Mouse (Mus musculus) forebrain, embryonic 11.5 days (tissue): ENCODE results near the gene Wdr77. TPM values are rescaled to one million over a fixed set of nuclear protein-coding genes. Genes with fewer than 3 reads are reported as not detected.
"Not testable (repeated sequence)": the region's sequence is repeated elsewhere in the genome, so short reads cannot be mapped to it uniquely, and the experiment has no call there.

ENCODE experiments used
- ATAC-seq: fragments of 200-750 bp; cut with Nextera tagmentation; replicated peaks from 2 replicates; pipeline ENCODE4 v1.8.0; 2017; ENCODE audit warnings: moderate TSS enrichment; ENCODE audit not compliant: low FRiP score
- DNase-seq: peaks from one replicate; pipeline ENCODE4 v3.0.0-alpha.2; 2017; ENCODE audit warnings: low spot score
- H3K27ac ChIP-seq: fragments of 300-500 bp; sonication (generic); 2 replicates; pipeline ENCODE4 v1.5.1; 2014; ENCODE audit warnings: low read depth, low read length
- H3K27me3 ChIP-seq: fragments of 300-500 bp; sonication (generic); 2 replicates; pipeline ENCODE4 v1.6.1; 2014; ENCODE audit warnings: mild to moderate bottlenecking, low read length, mixed read lengths; ENCODE audit not compliant: control insufficient read depth, insufficient read depth
- H3K36me3 ChIP-seq: fragments of 300-500 bp; sonication (generic); 2 replicates; pipeline ENCODE4 v1.6.1; 2014; ENCODE audit warnings: mild to moderate bottlenecking, low read length, moderate library complexity, mixed read lengths; ENCODE audit not compliant: control insufficient read depth, insufficient read depth
- H3K4me1 ChIP-seq: fragments of 300-500 bp; sonication (generic); replicated peaks from 2 replicates; pipeline ENCODE4 v1.6.1; 2014; ENCODE audit warnings: low read length, mixed read lengths; ENCODE audit not compliant: control insufficient read depth, insufficient read depth
- H3K4me2 ChIP-seq: fragments of 300-500 bp; sonication (generic); 2 replicates; pipeline ENCODE4 v1.6.1; 2014; ENCODE audit warnings: low read depth, mild to moderate bottlenecking, low read length, moderate library complexity, mixed read lengths; ENCODE audit not compliant: severe bottlenecking
- H3K4me3 ChIP-seq: fragments of 300-500 bp; sonication (generic); 2 replicates; pipeline ENCODE4 v1.5.1; 2014; ENCODE audit warnings: low read depth, low read length
- H3K9ac ChIP-seq: fragments of 300-500 bp; sonication (generic); 2 replicates; pipeline ENCODE4 v1.6.1; 2014; ENCODE audit warnings: low read length
- H3K9me3 ChIP-seq: fragments of 300-500 bp; sonication (generic); 2 replicates; pipeline ENCODE4 v1.6.1; 2016; ENCODE audit warnings: low read length, mixed read lengths; ENCODE audit not compliant: control insufficient read depth
- WGBS: fragments of 180-500 bp; shearing (Covaris S2); extraction: QIAGEN DNeasy Blood & Tissue Kit; methylation state at CpG from one replicate; pipeline ENCODE4 v1.1.7; 2014; 5-methylcytosine and 5-hydroxymethylcytosine counted together
- polyA plus RNA-seq: library from polyadenylated mRNA; unstranded; fragments of >200 nt; fragmentation: Nextera tagmentation; extraction: Ambion mirVana; gene quantifications from 2 replicates; pipeline ENCODE4 v1.2.1, GENCODE M21; 2014

The Wdr77 gene
- 148 and 173 TPM in 2 replicates for polyA plus RNA-seq

- Histone ChIP-seq H3K9ac (peak within 1 kb of the TSS; percentile 94), H3K36me3 (no peaks in the 10 kb centered on the region; the same call in 1 of the 2 replicates), H3K9me3 (no peaks in the 10 kb centered on the region), H3K4me1 (peaks cover 7% of the 10 kb centered on the region), H3K4me3 (peak within 1 kb of the TSS; percentile 88), H3K27me3 (no peaks in the 10 kb centered on the region), H3K4me2 (peak within 1 kb of the TSS; percentile 73), H3K27ac (peak within 1 kb of the TSS; percentile 62; the same call in 1 of the 2 replicates)
- peak; percentile 98 for DNase-seq
- WGBS, result under 1% methylated on average over 52 of the region's 52 CpGs
- peak; percentile 98 for ATAC-seq
Measured at GRCm38 (mm10) chr3:105958974-105959580, at the start of gene Wdr77. Wdr77 (plus strand) TSS chr3:105959369.

GRCm38 (mm10) chr3:105910519-105911190, 48.5 kb upstream of the Wdr77 start:
- H3K9me3 ChIP-seq, result no peaks in the 10 kb centered on the region
- H3K27me3 ChIP-seq, result no peaks in the 10 kb centered on the region
- no peaks in the 10 kb centered on the region for H3K36me3 ChIP-seq
- no peak overlapping the region for H3K4me3 ChIP-seq
- 85% methylated on average over 11 of the region's 11 CpGs for WGBS
- DNase-seq (no peak), ATAC-seq (no peak)
- no peak overlapping the region for H3K9ac ChIP-seq
- no peak overlapping the region for H3K4me2 ChIP-seq
- H3K4me1 ChIP-seq, result no peaks in the 10 kb centered on the region
- H3K27ac ChIP-seq, result no peak overlapping the region

GRCm38 (mm10) chr3:105912097-105912880, 46.9 kb upstream of the Wdr77 start:
- Histone ChIP-seq H3K36me3 (no peaks in the 10 kb centered on the region), H3K27me3 (no peaks in the 10 kb centered on the region), H3K27ac (no peak overlapping the region), H3K4me3 (no peak overlapping the region), H3K9ac (no peak overlapping the region), H3K9me3 (no peaks in the 10 kb centered on the region), H3K4me2 (no peak overlapping the region), H3K4me1 (no peaks in the 10 kb centered on the region)
- 83% methylated on average over 9 of the region's 9 CpGs for WGBS
- no peak for ATAC-seq
- DNase-seq, result no peak

- DNase-seq (peak; percentile 1), ATAC-seq (no peak)
- no peaks in the 10 kb centered on the region for H3K9me3 ChIP-seq
- no peak overlapping the region for H3K9ac ChIP-seq
- H3K27me3 ChIP-seq, result no peaks in the 10 kb centered on the region
- H3K4me2 ChIP-seq, result no peak overlapping the region
- no peak overlapping the region for H3K4me3 ChIP-seq
- WGBS, result 85% methylated on average over 10 of the region's 10 CpGs
- H3K4me1 ChIP-seq, result no peaks in the 10 kb centered on the region
- no peaks in the 10 kb centered on the region for H3K36me3 ChIP-seq
- H3K27ac ChIP-seq, result no peak overlapping the region
Measured at GRCm38 (mm10) chr3:105913839-105914681, 45.1 kb upstream of the Wdr77 start.

GRCm38 (mm10) chr3:105915281-105915680, 43.9 kb upstream of the Wdr77 start:
- no peak overlapping the region for H3K4me2 ChIP-seq
- H3K4me3 ChIP-seq, result no peak overlapping the region
- H3K9ac ChIP-seq, result no peak overlapping the region
- no peaks in the 10 kb centered on the region for H3K27me3 ChIP-seq
- no peaks in the 10 kb centered on the region for H3K36me3 ChIP-seq
- no peak overlapping the region for H3K27ac ChIP-seq
- H3K9me3 ChIP-seq, result no peaks in the 10 kb centered on the region
- WGBS, result 48% methylated on average over 1 of the region's 1 CpGs
- H3K4me1 ChIP-seq, result no peaks in the 10 kb centered on the region
- DNase-seq, result no peak
- ATAC-seq, result no peak

GRCm38 (mm10) chr3:105916455-105916854, 42.7 kb upstream of the Wdr77 start:
- not testable (repeated sequence) for H3K36me3 ChIP-seq, H3K4me2 ChIP-seq, H3K4me3 ChIP-seq, H3K9ac ChIP-seq, H3K4me1 ChIP-seq, DNase-seq, H3K9me3 ChIP-seq, H3K27ac ChIP-seq, ATAC-seq, H3K27me3 ChIP-seq

GRCm38 (mm10) chr3:105917656-105918354, 41.4 kb upstream of the Wdr77 start:
- 68% methylated on average over 10 of the region's 10 CpGs for WGBS
- H3K9me3 ChIP-seq, result no peaks in the 10 kb centered on the region
- no peak overlapping the region for H3K27ac ChIP-seq
- no peak overlapping the region for H3K4me3 ChIP-seq
- DNase-seq (peak; percentile 65), ATAC-seq (no peak)
- H3K4me1 ChIP-seq, result no peaks in the 10 kb centered on the region
- H3K9ac ChIP-seq, result no peak overlapping the region
- no peaks in the 10 kb centered on the region for H3K36me3 ChIP-seq
- H3K4me2 ChIP-seq, result no peak overlapping the region
- no peaks in the 10 kb centered on the region for H3K27me3 ChIP-seq

- H3K27me3 ChIP-seq, result no peaks in the 10 kb centered on the region
- no peak overlapping the region for H3K4me2 ChIP-seq
- WGBS, result 71% methylated on average over 3 of the region's 3 CpGs
- H3K9ac ChIP-seq, result no peak overlapping the region
- DNase-seq, result no peak
- H3K27ac ChIP-seq, result no peak overlapping the region
- H3K4me3 ChIP-seq, result no peak overlapping the region
- H3K4me1 ChIP-seq, result no peaks in the 10 kb centered on the region
- no peak for ATAC-seq
- H3K36me3 ChIP-seq, result no peaks in the 10 kb centered on the region
- H3K9me3 ChIP-seq, result no peaks in the 10 kb centered on the region
Measured at GRCm38 (mm10) chr3:105918355-105918745, 40.8 kb upstream of the Wdr77 start.
